Mouse (Mus musculus) liver, adult 2 months (tissue): ENCODE measurements around the gene Gm37419.

ENCODE experiments used
- CTCF ChIP-seq: fragments of 200-500 bp; IDR thresholded peaks from 2 replicates; pipeline ENCODE4 v1.5.1; 2011; ENCODE audit warnings: low read depth, low read length, control low read depth
- POLR2A ChIP-seq: fragments of 200-500 bp; IDR thresholded peaks from 2 replicates; pipeline ENCODE4 v1.6.1; 2011; ENCODE audit warnings: low read length, control low read depth; ENCODE audit not compliant: insufficient read depth; ENCODE audit errors: extremely low read depth

DNA sequence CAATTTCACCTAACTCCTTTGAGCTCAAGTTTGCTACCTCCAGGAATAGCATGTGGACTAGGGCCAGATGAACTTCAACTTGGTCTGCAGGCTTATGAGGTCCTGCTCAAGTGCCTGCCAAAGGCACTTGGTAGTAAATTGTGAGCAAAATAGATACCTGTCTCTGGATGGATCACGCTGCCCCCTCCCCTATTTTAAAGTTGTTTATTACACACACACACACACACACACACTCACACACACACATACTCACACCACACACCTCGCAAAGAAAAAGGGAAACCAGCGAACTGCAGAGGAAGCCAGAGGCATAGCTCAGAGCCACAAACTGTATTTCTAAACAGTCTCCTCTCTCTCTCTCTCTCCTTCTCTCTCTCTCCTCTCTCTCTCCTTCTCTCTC, 2.1 kb upstream of the Gm37419 start:
- 0 out of 2 replicates have a peak, but pooled peaks have one; percentile 25 for TF ChIP-seq POLR2A
- no peak for TF ChIP-seq CTCF
